Mouse (Mus musculus): ENCODE results near the gene 4930404N11Rik. TPM values are rescaled to one million over a fixed set of nuclear protein-coding genes. Genes with fewer than 3 reads are reported as not detected.

The 4930404N11Rik gene
- polyA plus RNA-seq, 1 experiment from 2014 or later, result 1.5 TPM

DNA sequence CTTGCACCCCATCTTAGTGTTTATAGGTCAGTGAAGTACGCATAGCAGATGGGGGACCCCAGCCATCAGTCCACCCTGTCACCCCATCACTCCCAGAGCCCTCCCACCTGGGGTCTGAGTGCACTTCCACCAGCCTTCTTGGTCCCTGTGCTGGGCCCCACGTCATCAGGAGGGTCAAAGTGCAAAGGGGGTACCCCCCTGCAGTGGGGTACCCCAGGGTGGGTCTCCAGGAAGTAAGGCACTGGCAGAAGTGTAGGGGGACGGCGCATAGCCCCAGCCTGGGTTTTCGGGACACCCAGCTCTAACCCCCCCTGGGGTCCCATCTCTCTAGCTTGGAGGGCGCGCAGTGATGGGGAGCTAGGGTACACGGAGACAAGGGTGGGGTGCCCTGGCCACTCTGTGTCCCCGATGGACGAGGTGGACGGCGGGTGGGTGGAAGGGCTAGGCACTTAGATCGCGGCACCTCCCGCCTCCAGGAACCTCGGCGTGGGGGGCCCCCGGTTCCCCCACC, 34.2 kb upstream of the 4930404N11Rik start:
- Histone ChIP-seq H3K4me3 (ENCODE audit: low read depth, low read length) (no peak overlapping the region), H3K9ac (ENCODE audit: low read depth, low read length) (no peak overlapping the region), H3K27me3 (replicated peaks; ENCODE audit: control insufficient read depth, insufficient read depth, low read length) (0 out of 2 replicates have a peak, but pooled peaks cover 4% of the 10 kb centered on the region), H3K9me3 (ENCODE audit: control insufficient read depth) (no peaks in the 10 kb centered on the region), H3K4me1 (replicated peaks; ENCODE audit: control insufficient read depth, insufficient read depth, low read length) (peaks cover 12% of the 10 kb centered on the region), H3K4me2 (replicated peaks; ENCODE audit: low read depth) (peak overlapping the region; percentile 28; the same call in 1 of the 2 replicates), H3K27ac (ENCODE audit: low read depth, low read length) (no peak overlapping the region), H3K36me3 (ENCODE audit: control insufficient read depth, insufficient read depth) (peaks cover 20% of the 10 kb centered on the region; the same call in 1 of the 2 replicates)
- WGBS, result 79% methylated on average over 18 of the region's 18 CpGs
- no peak for ATAC-seq
- TF ChIP-seq CTCF (IDR thresholded peaks at IDR 0.05; ENCODE audit: low read depth), result no peak

DNA sequence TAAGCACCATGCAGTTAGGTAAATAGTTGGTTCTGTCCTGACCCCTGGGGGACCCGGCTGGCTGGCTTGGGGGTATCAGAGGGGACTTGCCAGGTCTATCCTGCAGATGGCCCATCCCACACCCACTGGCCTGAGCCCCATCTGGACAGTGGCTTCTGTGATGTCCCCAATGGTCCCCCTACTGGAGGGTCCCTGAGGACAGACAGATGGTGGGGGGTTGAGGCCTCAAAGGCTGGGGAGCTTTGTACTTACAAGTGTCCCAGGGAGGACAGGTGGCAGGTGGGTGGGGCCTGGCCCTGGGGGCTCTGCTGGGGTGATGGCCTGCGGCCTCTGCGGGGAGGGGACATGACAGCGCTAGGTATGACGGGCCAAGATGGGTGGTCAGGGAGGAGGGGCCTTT, 33.7 kb upstream of the 4930404N11Rik start:
- Histone ChIP-seq H3K9ac (ENCODE audit: low read depth, low read length) (no peak overlapping the region), H3K36me3 (ENCODE audit: control insufficient read depth, insufficient read depth) (peaks cover 17% of the 10 kb centered on the region; the same call in 1 of the 2 replicates), H3K4me2 (replicated peaks; ENCODE audit: low read depth) (peak overlapping the region; percentile 28; the same call in 1 of the 2 replicates), H3K27me3 (replicated peaks; ENCODE audit: control insufficient read depth, insufficient read depth, low read length) (0 out of 2 replicates have a peak, but pooled peaks cover 4% of the 10 kb centered on the region), H3K27ac (ENCODE audit: low read depth, low read length) (no peak overlapping the region), H3K4me1 (replicated peaks; ENCODE audit: control insufficient read depth, insufficient read depth, low read length) (peaks cover 12% of the 10 kb centered on the region), H3K9me3 (ENCODE audit: control insufficient read depth) (no peaks in the 10 kb centered on the region), H3K4me3 (ENCODE audit: low read depth, low read length) (no peak overlapping the region)
- no peak for TF ChIP-seq CTCF (IDR thresholded peaks at IDR 0.05; ENCODE audit: low read depth)
- ATAC-seq, result no peak
- 82% methylated on average over 5 of the region's 5 CpGs for WGBS

DNA sequence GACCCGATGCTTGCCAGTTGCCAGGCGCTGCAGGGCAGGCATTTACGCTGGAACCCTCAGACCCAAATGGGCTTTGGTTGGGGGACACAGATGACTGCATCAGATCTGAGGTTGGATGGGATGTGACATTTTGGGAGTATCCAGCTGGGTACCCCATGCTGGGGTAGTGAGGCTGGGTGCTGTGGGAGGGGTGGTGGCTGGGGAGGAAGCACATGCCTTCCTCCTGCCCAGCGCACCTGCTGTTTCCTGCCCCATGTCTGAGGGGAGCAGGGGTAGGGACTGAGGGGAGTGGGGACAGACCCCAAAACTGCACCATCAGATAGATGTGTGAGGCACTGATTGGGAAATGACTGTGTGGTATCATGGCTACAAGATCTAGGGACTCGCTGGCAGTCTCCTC, 31.1 kb upstream of the 4930404N11Rik start:
- TF ChIP-seq CTCF (IDR thresholded peaks at IDR 0.05; ENCODE audit: low read depth), result no peak
- 88% methylated on average over 5 of the region's 5 CpGs for WGBS

DNA sequence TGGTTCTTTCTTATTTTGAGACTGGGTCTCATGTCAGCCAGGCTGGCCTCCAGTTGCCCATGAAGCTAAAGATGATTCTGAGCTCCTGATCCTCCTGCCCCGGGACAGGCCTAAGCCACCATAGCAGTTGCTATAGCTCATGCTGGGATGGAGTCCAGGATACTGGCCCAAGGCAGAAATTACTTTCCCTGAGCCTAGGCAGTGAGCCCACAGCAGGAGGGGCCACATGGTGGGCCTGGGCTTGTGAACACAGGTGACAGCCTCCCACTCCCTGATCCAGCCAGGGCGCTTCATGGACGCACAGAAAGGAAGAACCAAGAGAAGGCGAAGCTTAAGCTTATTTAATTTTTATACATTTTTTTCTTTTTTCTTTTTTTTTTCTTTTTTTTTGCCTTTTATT, 30.2 kb upstream of the 4930404N11Rik start:
- no peak overlapping the region for H3K9ac ChIP-seq (ENCODE audit: low read depth, low read length)
- no peak overlapping the region for H3K4me3 ChIP-seq (ENCODE audit: low read depth, low read length)
- ATAC-seq, result no peak
- H3K4me2 ChIP-seq (replicated peaks; ENCODE audit: low read depth), result no peak overlapping the region
- no peaks in the 10 kb centered on the region for H3K9me3 ChIP-seq (ENCODE audit: control insufficient read depth)
- no peaks in the 10 kb centered on the region for H3K27me3 ChIP-seq (replicated peaks; ENCODE audit: control insufficient read depth, insufficient read depth, low read length)
- H3K36me3 ChIP-seq (ENCODE audit: control insufficient read depth, insufficient read depth), result peaks cover 21% of the 10 kb centered on the region; the same call in 1 of the 2 replicates
- TF ChIP-seq CTCF (IDR thresholded peaks at IDR 0.05; ENCODE audit: low read depth), result no peak
- H3K4me1 ChIP-seq (replicated peaks; ENCODE audit: control insufficient read depth, insufficient read depth, low read length), result no peaks in the 10 kb centered on the region; the same call in 1 of the 2 replicates
- no peak overlapping the region; the same call in 1 of the 2 replicates for H3K27ac ChIP-seq (ENCODE audit: low read depth, low read length)
- 89% methylated on average over 4 of the region's 4 CpGs for WGBS

More for the DNA sequence above, 31.1 kb upstream of the 4930404N11Rik start:
- H3K4me2 ChIP-seq (replicated peaks; ENCODE audit: low read depth), result no peak overlapping the region
- ATAC-seq, result no peak
- H3K27ac ChIP-seq (ENCODE audit: low read depth, low read length), result no peak overlapping the region
- H3K27me3 ChIP-seq (replicated peaks; ENCODE audit: control insufficient read depth, insufficient read depth, low read length), result no peaks in the 10 kb centered on the region
- H3K4me3 ChIP-seq (ENCODE audit: low read depth, low read length), result no peak overlapping the region
- no peak overlapping the region for H3K9ac ChIP-seq (ENCODE audit: low read depth, low read length)
- H3K9me3 ChIP-seq (ENCODE audit: control insufficient read depth), result no peaks in the 10 kb centered on the region
- H3K4me1 ChIP-seq (replicated peaks; ENCODE audit: control insufficient read depth, insufficient read depth, low read length), result peaks cover 5% of the 10 kb centered on the region
- H3K36me3 ChIP-seq (ENCODE audit: control insufficient read depth, insufficient read depth), result peaks cover 17% of the 10 kb centered on the region; the same call in 1 of the 2 replicates

DNA sequence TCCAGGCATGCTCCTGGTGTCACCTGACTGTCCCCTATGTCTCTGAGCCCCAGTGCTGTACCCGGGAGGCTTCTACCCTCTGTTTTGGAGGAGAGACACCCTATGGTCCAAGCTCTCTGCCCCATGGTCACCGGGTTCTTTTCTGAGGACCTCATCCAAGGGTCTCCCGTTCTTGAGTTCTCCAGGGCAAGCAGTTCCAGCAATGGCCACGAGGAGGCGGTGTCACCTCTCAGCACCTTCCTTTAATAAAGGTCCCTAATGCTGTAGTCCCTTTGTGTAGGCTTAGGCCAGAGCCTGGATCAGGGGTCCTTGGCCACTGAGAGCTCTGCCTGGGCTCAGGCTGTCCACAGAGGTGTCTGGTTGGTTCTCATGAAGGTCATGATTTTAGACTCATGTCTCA, 29.5 kb upstream of the 4930404N11Rik start:
- no peak overlapping the region for H3K9ac ChIP-seq (ENCODE audit: low read depth, low read length)
- H3K4me3 ChIP-seq (ENCODE audit: low read depth, low read length), result no peak overlapping the region; the same call in 1 of the 2 replicates
- peaks cover 21% of the 10 kb centered on the region; the same call in 1 of the 2 replicates for H3K36me3 ChIP-seq (ENCODE audit: control insufficient read depth, insufficient read depth)
- ATAC-seq, result no peak
- H3K9me3 ChIP-seq (ENCODE audit: control insufficient read depth), result no peaks in the 10 kb centered on the region
- H3K27ac ChIP-seq (ENCODE audit: low read depth, low read length), result no peak overlapping the region
- WGBS, result 20% methylated on average over 5 of the region's 5 CpGs
- H3K27me3 ChIP-seq (replicated peaks; ENCODE audit: control insufficient read depth, insufficient read depth, low read length), result no peaks in the 10 kb centered on the region
- TF ChIP-seq CTCF (IDR thresholded peaks at IDR 0.05; ENCODE audit: low read depth), result peak; percentile 93
- peak overlapping the region; percentile 79; the same call in 1 of the 2 replicates for H3K4me2 ChIP-seq (replicated peaks; ENCODE audit: low read depth)
- no peaks in the 10 kb centered on the region; the same call in 1 of the 2 replicates for H3K4me1 ChIP-seq (replicated peaks; ENCODE audit: control insufficient read depth, insufficient read depth, low read length)

DNA sequence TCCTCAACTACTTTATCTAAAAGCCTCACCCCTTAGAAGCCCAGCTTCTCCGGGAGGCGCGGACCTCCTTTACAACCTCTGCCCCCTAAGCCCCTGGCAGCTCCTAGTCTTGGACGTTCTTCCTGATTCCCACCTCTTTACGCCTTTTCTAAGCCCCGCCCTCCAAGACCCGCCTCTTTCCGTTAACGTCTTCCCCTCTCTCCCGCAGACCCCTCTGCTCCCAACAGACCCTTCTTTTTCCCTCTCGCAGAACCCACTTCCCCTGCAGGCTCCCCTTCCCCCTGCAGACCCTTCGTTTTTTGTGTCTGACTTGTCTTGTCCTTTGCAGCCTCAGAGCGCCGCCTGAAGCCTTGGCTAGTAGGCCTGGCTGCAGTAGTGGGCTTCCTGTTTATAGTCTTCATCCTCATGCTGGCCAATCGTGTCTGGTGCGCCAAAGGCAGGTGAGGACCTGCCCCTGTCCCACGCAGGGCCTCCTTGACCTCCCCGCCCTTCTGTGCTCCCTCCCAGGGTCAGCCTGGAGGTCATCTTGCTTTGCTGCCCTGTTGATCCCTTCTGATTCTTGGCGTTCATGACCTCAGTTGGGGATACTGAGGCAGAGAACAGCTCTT, 27.9 kb upstream of the 4930404N11Rik start:
- ATAC-seq, result no peak
- Histone ChIP-seq H3K4me3 (ENCODE audit: low read depth, low read length) (peak overlapping the region; percentile 48), H3K9me3 (ENCODE audit: control insufficient read depth) (no peaks in the 10 kb centered on the region), H3K27ac (ENCODE audit: low read depth, low read length) (peak overlapping the region; percentile 95), H3K36me3 (ENCODE audit: control insufficient read depth, insufficient read depth) (peaks cover 16% of the 10 kb centered on the region), H3K4me2 (replicated peaks; ENCODE audit: low read depth) (peak overlapping the region; percentile 79), H3K27me3 (replicated peaks; ENCODE audit: control insufficient read depth, insufficient read depth, low read length) (no peaks in the 10 kb centered on the region), H3K9ac (ENCODE audit: low read depth, low read length) (peak overlapping the region; percentile 63), H3K4me1 (replicated peaks; ENCODE audit: control insufficient read depth, insufficient read depth, low read length) (no peaks in the 10 kb centered on the region; the same call in 1 of the 2 replicates)
- TF ChIP-seq CTCF (IDR thresholded peaks at IDR 0.05; ENCODE audit: low read depth), result 0 out of 2 replicates have a peak, but pooled peaks have one; percentile 19
- WGBS, result 3% methylated on average over 17 of the region's 19 CpGs

Data from intestine, postnatal 0 days (tissue).